Mouse (Mus musculus) ES-CJ7 (cell line): ENCODE measurements at regions not wholly inside any gene's neighbourhood (a gene's known extent, or its start where the extent isn't known, plus 50 kb on each side); places are given as distances from the start of the nearest gene placed in this dataset.

ENCODE experiments used
- DNase-seq: peaks from one replicate; pipeline ENCODE4 v3.0.0; 2011; ENCODE audit warnings: low read depth, low spot score

- no peak for DNase-seq
Observed at GRCm38 (mm10) chr19:60684417-60684816, 71.4 kb upstream of the Nanos1 start.

GRCm38 (mm10) chr19:60682283-60682682 is 73.5 kb upstream of the Nanos1 start:
- DNase-seq = no peak

GRCm38 (mm10) chr19:60681481-60681880 is 74.3 kb upstream of the Nanos1 start:
- no peak for DNase-seq

GRCm38 (mm10) chr19:60678236-60678635 is 77.6 kb upstream of the Nanos1 start:
- DNase-seq = no peak

- DNase-seq = peak; percentile 28
Observed at GRCm38 (mm10) chr19:60674953-60675472, 80.8 kb upstream of the Nanos1 start.

GRCm38 (mm10) chr19:60670781-60671180 is 85.0 kb upstream of the Nanos1 start:
- DNase-seq = no peak

GRCm38 (mm10) chr19:60665842-60666241 is 85.0 kb upstream of the Cacul1 start:
- no peak for DNase-seq

GRCm38 (mm10) chr19:60651102-60651695 is 70.4 kb upstream of the Cacul1 start:
- no peak for DNase-seq

- no peak for DNase-seq
Observed at GRCm38 (mm10) chr19:60640065-60640464, 59.2 kb upstream of the Cacul1 start.
